Mouse (Mus musculus): ENCODE results near the gene Usp1.

DNA sequence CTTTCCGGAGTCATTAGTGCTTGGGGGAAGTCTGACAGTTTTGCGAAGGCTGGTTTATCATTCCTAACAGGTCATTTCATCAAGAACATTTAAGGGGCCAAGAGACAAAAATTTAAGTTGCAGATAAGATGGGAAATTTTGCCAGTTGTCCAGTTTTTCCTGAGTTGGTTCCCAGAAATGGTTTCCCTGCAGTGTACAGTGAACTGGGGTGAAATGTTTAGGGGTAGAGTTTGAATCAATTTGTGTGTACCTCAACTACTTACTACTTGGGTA is 1.2 kb downstream of the Usp1 start:
- TF ChIP-seq CTCF (IDR thresholded peaks at IDR 0.05), result no peak
- no peak for TF ChIP-seq EP300 (IDR thresholded peaks at IDR 0.05; ENCODE audit: insufficient read depth, low read depth, low read length)

Data from heart, adult 2 months (tissue).